Mouse (Mus musculus): ENCODE results near the gene Pcca. TPM values are rescaled to one million over a fixed set of nuclear protein-coding genes. Genes with fewer than 3 reads are reported as not detected.

Pcca gene
- polyA plus RNA-seq, 1 experiment from 2014 or later = 34.6 TPM

DNA sequence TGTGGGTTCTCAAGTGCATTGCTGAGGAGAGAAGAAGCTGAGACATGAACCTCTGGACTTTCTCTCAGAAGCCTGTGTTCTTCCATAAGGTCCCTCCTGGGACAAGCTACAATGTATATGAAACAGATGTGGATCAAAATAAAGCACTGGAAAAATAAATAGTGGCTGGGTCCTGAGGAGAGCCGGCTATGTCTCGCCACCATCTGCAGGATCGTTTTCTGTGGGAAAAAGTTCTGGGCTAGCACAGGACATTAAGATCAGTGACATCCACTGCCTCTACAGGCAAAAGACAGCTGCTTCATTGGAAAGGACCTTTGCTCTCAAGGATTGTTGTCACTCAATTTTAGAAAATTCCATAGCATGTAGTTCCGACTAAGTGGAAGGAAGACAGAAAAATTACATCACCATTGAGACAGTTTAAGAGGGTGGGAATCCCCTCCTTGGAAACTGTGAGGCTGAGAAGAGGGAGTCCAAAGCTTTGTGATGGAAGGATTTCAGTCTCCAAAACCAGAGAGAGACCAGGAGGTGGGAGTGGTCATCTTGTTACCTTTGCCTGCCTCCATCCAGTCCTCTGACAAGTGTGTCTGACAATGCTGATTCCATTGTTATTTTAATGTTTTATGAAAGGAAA lies 196.9 kb downstream of the Pcca start:
- DNase-seq (ENCODE audit: low spot score) (no peak), ATAC-seq (ENCODE audit: low FRiP score) (no peak)
- no peaks in the 10 kb centered on the region for H3K27me3 ChIP-seq (ENCODE audit: control insufficient read depth, insufficient read depth, low read length)
- no peaks in the 10 kb centered on the region for H3K4me1 ChIP-seq (replicated peaks; ENCODE audit: control insufficient read depth, insufficient read depth, low read length)
- no peaks in the 10 kb centered on the region for H3K9me3 ChIP-seq (ENCODE audit: control insufficient read depth, low read length)
- no peak overlapping the region for H3K4me2 ChIP-seq (replicated peaks)
- H3K9ac ChIP-seq = no peak overlapping the region
- WGBS = 91% methylated on average over 4 of the region's 4 CpGs
- no peak overlapping the region for H3K27ac ChIP-seq
- H3K4me3 ChIP-seq (replicated peaks; ENCODE audit: low read length) = no peak overlapping the region
- no peaks in the 10 kb centered on the region for H3K36me3 ChIP-seq (replicated peaks; ENCODE audit: control insufficient read depth, insufficient read depth)

DNA sequence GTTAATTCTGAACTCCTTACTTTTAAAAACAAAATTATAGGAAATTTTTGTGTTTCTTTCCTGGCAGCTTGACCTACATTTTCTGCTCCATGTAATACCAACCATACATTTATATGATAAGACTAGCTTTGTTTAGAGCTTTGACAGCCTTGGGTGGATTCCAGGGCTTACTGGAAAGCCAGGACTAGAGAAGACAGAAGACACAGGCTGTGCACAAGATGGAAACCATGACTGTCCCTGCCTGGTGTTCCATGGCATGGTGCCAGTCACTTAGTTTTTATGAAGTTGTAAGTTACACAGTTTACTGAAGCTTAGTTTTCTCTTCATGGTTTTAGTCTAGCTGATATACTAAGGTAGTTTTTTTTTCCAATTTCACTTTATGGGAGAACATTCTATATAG lies 202.7 kb downstream of the Pcca start:
- no peak overlapping the region for H3K4me3 ChIP-seq (replicated peaks; ENCODE audit: low read length)
- no peak overlapping the region for H3K27ac ChIP-seq
- no peaks in the 10 kb centered on the region for H3K9me3 ChIP-seq (ENCODE audit: control insufficient read depth, low read length)
- H3K4me2 ChIP-seq (replicated peaks) = no peak overlapping the region
- no peaks in the 10 kb centered on the region for H3K27me3 ChIP-seq (ENCODE audit: control insufficient read depth, insufficient read depth, low read length)
- H3K9ac ChIP-seq = no peak overlapping the region
- no peaks in the 10 kb centered on the region; the same call in 1 of the 2 replicates for H3K36me3 ChIP-seq (replicated peaks; ENCODE audit: control insufficient read depth, insufficient read depth)
- ATAC-seq (ENCODE audit: low FRiP score) = no peak
- DNase-seq (ENCODE audit: low spot score) = no peak
- H3K4me1 ChIP-seq (replicated peaks; ENCODE audit: control insufficient read depth, insufficient read depth, low read length) = no peaks in the 10 kb centered on the region

DNA sequence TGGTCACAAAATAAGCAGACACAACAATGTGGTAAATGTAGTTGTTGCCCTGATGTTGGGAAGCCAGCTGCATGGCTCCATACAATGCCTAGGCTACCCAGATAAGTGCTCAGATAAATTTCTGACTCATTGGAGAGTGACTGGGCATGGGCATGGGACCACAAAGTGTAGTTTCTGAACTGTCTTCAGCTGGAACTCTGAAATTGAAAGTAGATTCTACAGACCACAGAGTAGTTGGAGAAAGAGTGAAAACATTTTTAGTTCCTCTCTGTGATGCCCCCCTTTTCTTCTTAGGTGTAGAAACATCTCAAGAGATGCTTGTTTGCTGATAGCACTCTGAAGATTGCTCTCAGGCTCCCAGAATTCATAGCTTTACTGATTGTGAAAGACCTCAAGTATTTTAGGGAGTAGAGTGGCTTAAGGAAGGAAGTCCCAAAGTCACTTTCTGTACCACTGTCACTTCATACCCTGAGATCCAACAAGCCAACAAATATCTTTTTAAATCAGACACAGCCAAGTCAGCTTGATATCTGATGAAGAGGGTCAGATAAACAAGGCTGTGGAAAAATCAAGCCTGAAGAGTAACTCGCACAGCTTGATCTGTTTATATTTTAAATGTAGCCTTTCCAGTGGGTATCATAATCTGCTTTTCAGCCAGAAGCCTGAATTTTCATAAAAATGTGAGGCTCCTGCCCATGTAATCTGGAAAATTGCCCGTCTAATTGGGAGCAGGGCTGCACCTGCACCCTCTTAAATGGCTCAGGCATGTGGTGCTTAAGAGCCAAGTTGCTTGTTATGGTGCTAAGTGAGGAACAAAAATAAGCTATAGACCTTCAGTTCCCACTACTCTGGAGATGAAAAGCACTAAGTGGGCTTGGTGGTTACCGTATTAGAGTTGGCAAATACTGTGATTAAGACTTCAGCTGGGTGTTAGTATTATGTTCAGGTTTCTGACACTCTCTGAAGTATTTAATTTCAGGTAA lies 214.0 kb downstream of the Pcca start:
- WGBS = 73% methylated on average over 3 of the region's 3 CpGs
- no peaks in the 10 kb centered on the region for H3K9me3 ChIP-seq (ENCODE audit: control insufficient read depth, low read length)
- H3K36me3 ChIP-seq (replicated peaks; ENCODE audit: control insufficient read depth, insufficient read depth) = no peaks in the 10 kb centered on the region
- H3K27ac ChIP-seq = no peak overlapping the region
- DNase-seq (ENCODE audit: low spot score) = no peak
- H3K4me2 ChIP-seq (replicated peaks) = no peak overlapping the region
- H3K27me3 ChIP-seq (ENCODE audit: control insufficient read depth, insufficient read depth, low read length) = no peaks in the 10 kb centered on the region
- H3K4me1 ChIP-seq (replicated peaks; ENCODE audit: control insufficient read depth, insufficient read depth, low read length) = no peaks in the 10 kb centered on the region
- no peak overlapping the region for H3K4me3 ChIP-seq (replicated peaks; ENCODE audit: low read length)
- no peak overlapping the region for H3K9ac ChIP-seq
- ATAC-seq (ENCODE audit: low FRiP score) = no peak

DNA sequence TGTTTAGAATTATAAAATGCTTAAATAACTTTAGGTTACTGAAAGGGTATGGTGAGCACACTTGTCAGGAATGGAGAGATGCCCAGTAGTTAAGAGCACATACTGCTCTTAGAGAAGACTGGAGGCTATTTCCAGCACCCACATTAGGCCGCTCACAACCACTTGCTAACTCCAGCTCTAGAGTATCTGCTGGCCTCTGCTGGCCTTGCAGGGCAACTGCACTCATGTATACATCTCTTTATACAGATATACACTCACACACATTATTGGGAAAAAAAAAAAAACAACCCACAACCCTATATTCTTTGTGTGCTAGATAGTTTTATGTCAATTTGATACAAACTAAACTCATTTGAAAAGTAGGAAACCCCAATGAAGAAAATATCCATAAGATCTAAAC lies 217.4 kb downstream of the Pcca start:
- WGBS = 95% methylated on average over 1 of the region's 1 CpGs
- Histone ChIP-seq H3K4me1 (replicated peaks; ENCODE audit: control insufficient read depth, insufficient read depth, low read length) (no peaks in the 10 kb centered on the region), H3K9me3 (ENCODE audit: control insufficient read depth, low read length) (no peaks in the 10 kb centered on the region), H3K9ac (no peak overlapping the region), H3K36me3 (replicated peaks; ENCODE audit: control insufficient read depth, insufficient read depth) (no peaks in the 10 kb centered on the region), H3K4me3 (replicated peaks; ENCODE audit: low read length) (no peak overlapping the region), H3K27ac (no peak overlapping the region), H3K27me3 (ENCODE audit: control insufficient read depth, insufficient read depth, low read length) (no peaks in the 10 kb centered on the region), H3K4me2 (replicated peaks) (no peak overlapping the region)
- no peak for DNase-seq (ENCODE audit: low spot score)
- no peak for ATAC-seq (ENCODE audit: low FRiP score)

DNA sequence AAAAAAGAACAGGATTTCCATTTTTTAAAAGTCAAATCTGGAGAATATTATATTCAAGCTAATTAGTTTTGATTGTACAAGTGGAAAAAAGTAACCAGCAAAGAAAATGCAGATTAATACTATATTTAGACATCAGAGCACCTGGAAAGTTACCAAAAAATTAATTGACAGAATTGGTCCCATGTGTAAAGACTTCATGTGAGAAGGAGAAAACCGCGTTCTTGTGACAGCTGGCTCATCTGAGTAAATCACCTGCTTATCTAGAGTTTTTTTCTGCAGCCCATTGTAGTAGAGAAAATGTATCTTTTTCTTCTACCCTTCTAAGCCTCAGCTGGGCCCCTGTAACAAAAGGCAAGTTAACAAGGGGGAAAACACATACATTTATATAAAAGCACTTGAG lies 219.2 kb downstream of the Pcca start:
- Histone ChIP-seq H3K9ac (no peak overlapping the region), H3K4me2 (replicated peaks) (no peak overlapping the region), H3K4me3 (replicated peaks; ENCODE audit: low read length) (no peak overlapping the region), H3K4me1 (replicated peaks; ENCODE audit: control insufficient read depth, insufficient read depth, low read length) (no peaks in the 10 kb centered on the region), H3K36me3 (replicated peaks; ENCODE audit: control insufficient read depth, insufficient read depth) (no peaks in the 10 kb centered on the region), H3K9me3 (ENCODE audit: control insufficient read depth, low read length) (no peaks in the 10 kb centered on the region), H3K27me3 (ENCODE audit: control insufficient read depth, insufficient read depth, low read length) (no peaks in the 10 kb centered on the region), H3K27ac (no peak overlapping the region)
- ATAC-seq (ENCODE audit: low FRiP score) (no peak), DNase-seq (ENCODE audit: low spot score) (no peak)
- WGBS = 24% methylated on average over 2 of the region's 2 CpGs

DNA sequence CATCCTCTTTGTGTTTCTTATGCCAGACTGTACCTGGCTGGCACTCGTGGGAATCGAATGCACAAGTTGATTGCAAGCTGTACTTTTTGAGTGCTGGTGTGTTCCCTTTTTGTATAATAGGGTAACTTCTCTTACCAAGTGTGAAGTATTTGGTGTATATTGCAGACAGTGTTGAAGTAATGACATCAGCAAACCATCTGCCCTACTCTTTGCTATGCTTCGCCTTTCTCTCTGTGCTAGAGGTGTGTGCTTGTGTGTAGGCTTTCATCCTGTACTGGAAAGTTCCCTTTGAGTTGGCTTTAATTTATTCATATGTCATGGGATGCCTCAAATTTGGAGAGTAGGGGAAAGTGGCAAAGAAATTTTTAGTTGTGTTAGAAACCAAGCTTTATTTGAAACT lies 220.2 kb downstream of the Pcca start:
- Histone ChIP-seq H3K36me3 (replicated peaks; ENCODE audit: control insufficient read depth, insufficient read depth) (no peaks in the 10 kb centered on the region), H3K4me1 (replicated peaks; ENCODE audit: control insufficient read depth, insufficient read depth, low read length) (no peaks in the 10 kb centered on the region), H3K4me3 (replicated peaks; ENCODE audit: low read length) (no peak overlapping the region), H3K4me2 (replicated peaks) (no peak overlapping the region), H3K27ac (no peak overlapping the region), H3K9ac (no peak overlapping the region), H3K9me3 (ENCODE audit: control insufficient read depth, low read length) (no peaks in the 10 kb centered on the region), H3K27me3 (ENCODE audit: control insufficient read depth, insufficient read depth, low read length) (no peaks in the 10 kb centered on the region)
- ATAC-seq (ENCODE audit: low FRiP score) (no peak), DNase-seq (ENCODE audit: low spot score) (no peak)
- WGBS = 94% methylated on average over 3 of the region's 3 CpGs

DNA sequence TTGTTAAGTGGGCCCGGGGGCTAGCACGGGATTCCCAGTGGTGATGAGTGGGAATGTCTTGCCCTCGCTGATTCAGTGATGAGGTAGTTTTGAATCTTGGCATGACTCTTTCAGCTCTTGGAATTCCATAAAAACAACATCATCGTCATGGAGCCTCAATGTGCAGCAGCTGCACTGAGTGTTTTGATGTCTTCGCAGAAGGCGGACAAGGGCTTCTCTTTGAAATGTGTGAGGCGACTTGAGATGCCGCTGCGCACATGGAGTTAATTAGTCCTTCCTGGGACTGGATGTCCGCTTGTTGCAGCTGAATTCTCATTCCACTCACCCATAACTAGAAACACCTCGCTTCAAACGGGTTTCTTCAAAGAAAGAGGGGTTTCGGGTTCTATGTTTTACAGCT lies 221.4 kb downstream of the Pcca start:
- DNase-seq (ENCODE audit: low spot score) (no peak), ATAC-seq (ENCODE audit: low FRiP score) (no peak)
- Histone ChIP-seq H3K9ac (no peak overlapping the region), H3K4me1 (replicated peaks; ENCODE audit: control insufficient read depth, insufficient read depth, low read length) (no peaks in the 10 kb centered on the region), H3K9me3 (ENCODE audit: control insufficient read depth, low read length) (no peaks in the 10 kb centered on the region), H3K27ac (no peak overlapping the region), H3K36me3 (replicated peaks; ENCODE audit: control insufficient read depth, insufficient read depth) (no peaks in the 10 kb centered on the region), H3K4me3 (replicated peaks; ENCODE audit: low read length) (no peak overlapping the region), H3K27me3 (ENCODE audit: control insufficient read depth, insufficient read depth, low read length) (no peaks in the 10 kb centered on the region), H3K4me2 (replicated peaks) (no peak overlapping the region)
- 72% methylated on average over 13 of the region's 13 CpGs for WGBS

DNA sequence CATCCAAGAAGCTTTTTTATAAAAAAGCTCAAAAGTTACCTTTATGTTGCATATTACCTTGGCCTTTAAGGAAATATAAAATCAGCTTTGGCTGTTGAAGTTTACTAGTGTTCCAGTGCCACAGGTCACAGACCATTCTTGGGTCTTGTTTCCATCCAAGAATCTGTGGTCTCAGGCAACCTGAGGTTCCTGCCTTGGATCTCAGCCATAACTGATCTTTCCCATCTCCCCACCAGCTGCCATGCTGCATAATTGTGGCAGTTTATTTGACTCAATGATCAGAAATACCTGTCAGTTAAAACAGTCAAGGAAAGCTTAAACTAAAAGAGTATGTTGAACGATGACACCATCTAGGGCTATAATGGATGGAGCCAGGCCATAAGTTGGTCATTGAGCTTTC lies 222.5 kb downstream of the Pcca start:
- ATAC-seq (ENCODE audit: low FRiP score) (no peak), DNase-seq (ENCODE audit: low spot score) (no peak)
- H3K4me3 ChIP-seq (replicated peaks; ENCODE audit: low read length) = no peak overlapping the region
- no peaks in the 10 kb centered on the region for H3K36me3 ChIP-seq (replicated peaks; ENCODE audit: control insufficient read depth, insufficient read depth)
- no peak overlapping the region for H3K4me2 ChIP-seq (replicated peaks)
- no peak overlapping the region for H3K27ac ChIP-seq
- WGBS = 96% methylated on average over 1 of the region's 1 CpGs
- no peaks in the 10 kb centered on the region for H3K27me3 ChIP-seq (ENCODE audit: control insufficient read depth, insufficient read depth, low read length)
- no peaks in the 10 kb centered on the region for H3K4me1 ChIP-seq (replicated peaks; ENCODE audit: control insufficient read depth, insufficient read depth, low read length)
- H3K9me3 ChIP-seq (ENCODE audit: control insufficient read depth, low read length) = no peaks in the 10 kb centered on the region
- H3K9ac ChIP-seq = no peak overlapping the region

DNA sequence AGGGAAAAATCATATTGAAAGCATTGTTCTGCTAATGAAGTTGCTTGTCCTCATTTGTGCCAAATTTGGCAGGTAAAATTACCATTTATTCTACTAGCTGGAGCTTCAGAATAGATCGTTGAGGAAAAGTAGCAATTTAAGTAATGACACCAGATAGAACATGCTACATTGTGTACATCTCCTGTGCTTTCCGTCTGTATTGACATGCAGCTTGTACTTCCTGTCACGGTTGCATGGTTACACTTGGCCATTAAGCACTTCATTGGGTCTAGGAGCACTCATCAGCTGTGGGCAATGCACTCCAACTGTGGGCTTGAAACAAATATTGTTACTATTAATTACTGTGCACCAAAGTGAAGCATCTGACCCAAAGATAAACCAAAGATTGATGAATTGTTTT lies 225.8 kb downstream of the Pcca start:
- Histone ChIP-seq H3K9me3 (ENCODE audit: control insufficient read depth, low read length) (no peaks in the 10 kb centered on the region), H3K27me3 (ENCODE audit: control insufficient read depth, insufficient read depth, low read length) (no peaks in the 10 kb centered on the region), H3K36me3 (replicated peaks; ENCODE audit: control insufficient read depth, insufficient read depth) (no peaks in the 10 kb centered on the region), H3K9ac (no peak overlapping the region), H3K4me2 (replicated peaks) (no peak overlapping the region), H3K4me3 (replicated peaks; ENCODE audit: low read length) (no peak overlapping the region), H3K27ac (no peak overlapping the region), H3K4me1 (replicated peaks; ENCODE audit: control insufficient read depth, insufficient read depth, low read length) (no peaks in the 10 kb centered on the region)
- DNase-seq (ENCODE audit: low spot score) (no peak), ATAC-seq (ENCODE audit: low FRiP score) (no peak)
- WGBS = 52% methylated on average over 3 of the region's 3 CpGs

All from hindbrain, embryonic 14.5 days (tissue).